Mouse (Mus musculus) MEL (cell line): ENCODE measurements around the gene Wdr70. TPM values are rescaled to one million over a fixed set of nuclear protein-coding genes. Genes with fewer than 3 reads are reported as not detected.

ENCODE experiments used
- DNase-seq: peaks from one replicate; pipeline ENCODE4 v3.0.0; 2011; ENCODE audit warnings: low read depth, low spot score
- H3K27ac ChIP-seq: 2 replicates; pipeline ENCODE4 v1.5.1; 2012; ENCODE audit warnings: low read depth, mild to moderate bottlenecking, control low read depth, low read length, moderate library complexity; ENCODE audit not compliant: control insufficient read depth
- H3K27me3 ChIP-seq, 2 experiments: fragments of 150-350 bp in 1 of 2; sonication (generic) in 1 of 2; 2 replicates each; pipeline ENCODE4 v1.6.1; 2012; ENCODE audit warnings: low read length in 2 of 2, mild to moderate bottlenecking in 2 of 2, improper control_type of control experiment in 1 of 2, moderate library complexity in 1 of 2; ENCODE audit not compliant: insufficient read depth in 2 of 2, control insufficient read depth in 1 of 2
- H3K36me3 ChIP-seq, 2 experiments: 2 replicates each; pipeline ENCODE4 v1.6.1; 2012 to 2014; ENCODE audit warnings: low read length in 2 of 2, improper control_type of control experiment in 1 of 2, inconsistent platforms in 1 of 2, mild to moderate bottlenecking in 1 of 2; ENCODE audit not compliant: insufficient read depth in 2 of 2, control insufficient read depth in 1 of 2
- H3K4me1 ChIP-seq, 2 experiments: fragments of 150-350 bp in 1 of 2; sonication (generic) in 1 of 2; 2 replicates each; pipeline ENCODE4 v1.6.1; 2012; ENCODE audit warnings: low read length in 2 of 2, improper control_type of control experiment in 1 of 2, mild to moderate bottlenecking in 1 of 2; ENCODE audit not compliant: insufficient read depth in 2 of 2, control insufficient read depth in 1 of 2
- H3K4me3 ChIP-seq, 2 experiments: fragments of 150-350 bp in 1 of 2; sonication (generic) in 1 of 2; 2 replicates each; pipeline ENCODE4 v1.5.1; 2012; ENCODE audit warnings: low read depth in 2 of 2, low read length in 2 of 2, mild to moderate bottlenecking in 2 of 2, moderate library complexity in 2 of 2, control low read depth in 1 of 2, improper control_type of control experiment in 1 of 2; ENCODE audit not compliant: control insufficient read depth in 1 of 2, insufficient read depth in 1 of 2
- H3K79me2 ChIP-seq: 2 replicates; pipeline ENCODE4 v1.6.1; 2012; ENCODE audit warnings: mild to moderate bottlenecking, low read length, moderate library complexity; ENCODE audit not compliant: control insufficient read depth, poor library complexity, insufficient read depth
- H3K9ac ChIP-seq: 2 replicates; pipeline ENCODE4 v1.6.1; 2012; ENCODE audit warnings: low read depth, mild to moderate bottlenecking, control low read depth, low read length, moderate library complexity; ENCODE audit not compliant: control insufficient read depth, poor library complexity, severe bottlenecking
- H3K9me3 ChIP-seq: fragments of 150-350 bp; sonication (generic); replicated peaks from 2 replicates; pipeline ENCODE4 v1.6.1; 2012; ENCODE audit warnings: mild to moderate bottlenecking, low read length, improper control_type of control experiment, moderate library complexity; ENCODE audit not compliant: insufficient read depth
- BHLHE40 ChIP-seq: IDR thresholded peaks from 2 replicates; pipeline ENCODE4 v1.6.1; 2012; ENCODE audit warnings: low read depth, mild to moderate bottlenecking, inconsistent platforms, low read length, improper control_type of control experiment, borderline replicate concordance
- CHD1 ChIP-seq: IDR thresholded peaks from 2 replicates; pipeline ENCODE4 v1.6.1; 2012; ENCODE audit warnings: low read depth, mild to moderate bottlenecking, inconsistent platforms, low read length, improper control_type of control experiment
- CTCF ChIP-seq, 3 experiments: IDR thresholded peaks in 2 of 3; conservative IDR thresholded peaks in 1 of 3; 2 replicates each; pipeline ENCODE4 v1.5.1; 2011 to 2012; ENCODE audit warnings: low read length in 3 of 3, low read depth in 2 of 3, mild to moderate bottlenecking in 2 of 3, improper control_type of control experiment in 1 of 3, inconsistent platforms in 1 of 3, mixed read lengths in 1 of 3, moderate library complexity in 1 of 3; ENCODE audit not compliant: control insufficient read depth in 1 of 3, insufficient read depth in 1 of 3, poor library complexity in 1 of 3, severe bottlenecking in 1 of 3
- E2F4 ChIP-seq: IDR thresholded peaks from 2 replicates; pipeline ENCODE4 v1.6.1; 2011; ENCODE audit warnings: low read depth, low read length, improper control_type of control experiment, borderline replicate concordance
- GABPA ChIP-seq: IDR thresholded peaks from 2 replicates; pipeline ENCODE4 v1.6.1; 2012; ENCODE audit warnings: low read depth, mild to moderate bottlenecking, inconsistent platforms, low read length, improper control_type of control experiment, moderate library complexity
- GATA1 ChIP-seq: IDR thresholded peaks from 2 replicates; pipeline ENCODE4 v1.6.1; 2011; ENCODE audit warnings: low read depth, low read length, improper control_type of control experiment
- JUND ChIP-seq: IDR thresholded peaks from 2 replicates; pipeline ENCODE4 v1.6.1; 2011; ENCODE audit warnings: low read depth, mild to moderate bottlenecking, improper control_type of control experiment, low read length
- MAX ChIP-seq: IDR thresholded peaks from 2 replicates; pipeline ENCODE4 v1.6.1; 2011; ENCODE audit warnings: low read length, improper control_type of control experiment
- MEF2A ChIP-seq: IDR thresholded peaks from 2 replicates; pipeline ENCODE4 v1.6.1; 2014; ENCODE audit warnings: low read depth, mild to moderate bottlenecking, inconsistent platforms, low read length, improper control_type of control experiment; ENCODE audit not compliant: poor library complexity, insufficient replicate concordance, severe bottlenecking; ENCODE audit errors: extremely low read depth
- MXI1 ChIP-seq: IDR thresholded peaks from 2 replicates; pipeline ENCODE4 v1.6.1; 2011; ENCODE audit warnings: mild to moderate bottlenecking, low read depth, low read length, improper control_type of control experiment
- MYB ChIP-seq: IDR thresholded peaks from 2 replicates; pipeline ENCODE4 v1.6.1; 2011; ENCODE audit warnings: mild to moderate bottlenecking, low read depth, low read length, improper control_type of control experiment
- MYC ChIP-seq: IDR thresholded peaks from 2 replicates; pipeline ENCODE4 v1.6.1; 2011; ENCODE audit warnings: low read depth, mild to moderate bottlenecking, low read length, improper control_type of control experiment, moderate library complexity
- NELFE ChIP-seq: IDR thresholded peaks from 2 replicates; pipeline ENCODE4 v1.6.1; 2011; ENCODE audit warnings: low read depth, low read length, improper control_type of control experiment
- NRF1 ChIP-seq: IDR thresholded peaks from 2 replicates; pipeline ENCODE4 v1.6.1; 2014; ENCODE audit warnings: low read depth, mild to moderate bottlenecking, inconsistent platforms, low read length, improper control_type of control experiment, moderate library complexity; ENCODE audit not compliant: poor library complexity, insufficient read depth, severe bottlenecking
- POLR2AphosphoS5 ChIP-seq: IDR thresholded peaks from 2 replicates; pipeline ENCODE4 v1.6.1; 2012; ENCODE audit warnings: low read depth, borderline replicate concordance, mild to moderate bottlenecking, inconsistent platforms, low read length, moderate library complexity, mixed read lengths
- RAD21 ChIP-seq: IDR thresholded peaks from 2 replicates; pipeline ENCODE4 v1.6.1; 2011; ENCODE audit warnings: mild to moderate bottlenecking, low read depth, low read length, improper control_type of control experiment
- SMC3 ChIP-seq: IDR thresholded peaks from 2 replicates; pipeline ENCODE4 v1.6.1; 2011; ENCODE audit warnings: low read depth, low read length, improper control_type of control experiment
- TCF12 ChIP-seq: IDR thresholded peaks from 2 replicates; pipeline ENCODE4 v1.6.1; 2014; ENCODE audit warnings: low read depth, mild to moderate bottlenecking, inconsistent platforms, low read length, improper control_type of control experiment, moderate library complexity
- UBTF ChIP-seq: IDR thresholded peaks from 2 replicates; pipeline ENCODE4 v1.6.1; 2012; ENCODE audit warnings: low read depth, mild to moderate bottlenecking, inconsistent platforms, low read length, improper control_type of control experiment, moderate library complexity, borderline replicate concordance; ENCODE audit not compliant: insufficient read depth
- ZC3H11A ChIP-seq: IDR thresholded peaks from 2 replicates; pipeline ENCODE4 v1.6.1; 2012; ENCODE audit warnings: low read depth, mild to moderate bottlenecking, inconsistent platforms, low read length, improper control_type of control experiment
- ZNF384 ChIP-seq: IDR thresholded peaks from 2 replicates; pipeline ENCODE4 v1.6.1; 2012; ENCODE audit warnings: low read depth, mild to moderate bottlenecking, inconsistent platforms, low read length, improper control_type of control experiment
- polyA plus RNA-seq, 2 experiments: library from polyadenylated mRNA; stranded (reverse) in 1 of 2; unstranded in 1 of 2; fragments of >175 nt in 1 of 2; fragments of >200 nt in 1 of 2; gene quantifications; 2 replicates each; pipeline versions ENCODE4 v1.2.1 to v1.2.4; 2012; ENCODE audit warnings: low replicate concordance in 2 of 2, low read depth in 1 of 2; ENCODE audit not compliant: insufficient read length in 2 of 2, insufficient read depth in 1 of 2, missing spikeins in 1 of 2
- total RNA-seq: library from RNA; depleted of rRNA; stranded (reverse); fragments of 300-350 nt; gene quantifications from 2 replicates; pipeline ENCODE4 v1.2.3, GENCODE M21; 2012

Gene Wdr70
- total and polyA plus RNA-seq, 3 experiments, result 40.7 to 48.8 TPM; not detected in 1

DNA sequence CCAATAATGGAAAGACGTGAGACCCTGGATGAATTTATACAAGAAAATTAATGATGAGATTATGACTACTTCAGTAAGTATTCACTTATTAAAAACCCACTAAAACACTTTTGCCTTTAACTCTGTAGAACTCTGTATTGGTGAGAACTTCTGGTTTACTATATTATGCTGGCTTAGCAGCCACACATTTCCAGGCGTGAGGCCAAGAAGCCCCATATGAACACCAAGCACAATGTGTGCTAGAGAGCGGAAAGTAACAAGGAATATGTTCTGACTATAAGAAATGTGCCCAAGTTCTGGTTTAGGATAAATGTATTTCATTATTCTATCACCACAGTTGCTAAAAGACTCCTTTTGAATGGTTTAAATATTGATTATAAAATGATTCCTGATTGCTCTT is 68.4 kb downstream of the Wdr70 start:
- Histone ChIP-seq H3K9me3 (no peaks in the 10 kb centered on the region), H3K9ac (no peak overlapping the region), H3K79me2 (no peaks in the 10 kb centered on the region), H3K27ac (no peak overlapping the region), H3K27me3 (no peaks in the 10 kb centered on the region), H3K4me1 (no peaks in the 10 kb centered on the region), H3K4me3 (no peak overlapping the region), H3K36me3 (peaks cover 0 to 5% of the 10 kb centered on the region in 2 experiments; a peak in 1 of 4 replicates)
- no peak for TF ChIP-seq UBTF
- no peak for TF ChIP-seq MYC
- TF ChIP-seq ZC3H11A, result no peak
- TF ChIP-seq JUND, result no peak
- no peak for TF ChIP-seq E2F4
- no peak for TF ChIP-seq NRF1
- TF ChIP-seq NELFE, result no peak
- TF ChIP-seq MYB, result no peak
- TF ChIP-seq RAD21, result no peak
- TF ChIP-seq CTCF (IDR thresholded peaks at IDR 0.05 in 2 of 3, conservative IDR thresholded peaks at IDR 0.05 in 1 of 3; ENCODE audit: control insufficient read depth in 1 of 3, insufficient read depth in 1 of 3, low read depth in 2 of 3, low read length in 3 of 3, poor library complexity in 1 of 3, severe bottlenecking in 1 of 3), result no peak
- TF ChIP-seq GATA1, result no peak
- no peak for TF ChIP-seq MXI1
- TF ChIP-seq MEF2A, result no peak
- no peak for TF ChIP-seq POLR2AphosphoS5
- no peak for TF ChIP-seq ZNF384
- TF ChIP-seq MAX, result no peak
- no peak for TF ChIP-seq GABPA
- DNase-seq, result no peak

DNA sequence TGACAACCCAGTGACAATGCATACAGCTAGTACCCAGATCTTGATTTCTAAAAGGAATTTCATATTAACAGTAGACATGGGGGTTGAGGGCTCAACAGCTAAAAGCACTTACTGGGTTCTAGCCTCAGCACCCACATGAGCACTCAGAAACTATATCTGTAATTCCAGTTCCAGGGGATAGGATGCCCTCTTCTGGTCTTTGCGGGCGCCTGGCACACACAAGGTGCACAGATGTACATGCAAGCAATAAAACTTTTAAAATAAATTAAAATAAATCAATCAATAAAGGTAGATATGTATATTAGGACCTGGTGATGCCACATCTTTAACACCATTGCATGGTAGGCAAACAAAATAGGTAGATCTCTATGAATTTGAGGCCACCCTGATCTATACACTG is 71.5 kb downstream of the Wdr70 start:
- H3K27me3 ChIP-seq, result no peaks in the 10 kb centered on the region
- H3K36me3 ChIP-seq, result no peaks in the 10 kb centered on the region
- DNase-seq, result peak; percentile 23
- H3K4me1 ChIP-seq, result no peaks in the 10 kb centered on the region
- H3K27ac ChIP-seq, result no peak overlapping the region
- H3K79me2 ChIP-seq, result no peaks in the 10 kb centered on the region
- no peak overlapping the region for H3K9ac ChIP-seq
- no peaks in the 10 kb centered on the region for H3K9me3 ChIP-seq
- TF ChIP-seq ZC3H11A, result peak; percentile 44; the same call in 1 of the 2 replicates
- no peak for TF ChIP-seq MAX
- TF ChIP-seq TCF12, result no peak
- TF ChIP-seq MEF2A, result no peak
- no peak for TF ChIP-seq BHLHE40
- peak; percentile 40 for TF ChIP-seq RAD21
- peak; percentile 43 for TF ChIP-seq SMC3
- TF ChIP-seq CHD1, result no peak
- no peak for TF ChIP-seq MYB
- peak in 2 of 3 experiments; percentile 39 to 57; a peak in 4 of 6 replicates for TF ChIP-seq CTCF (IDR thresholded peaks at IDR 0.05 in 2 of 3, conservative IDR thresholded peaks at IDR 0.05 in 1 of 3; ENCODE audit: control insufficient read depth in 1 of 3, insufficient read depth in 1 of 3, low read depth in 2 of 3, low read length in 3 of 3, poor library complexity in 1 of 3, severe bottlenecking in 1 of 3)
- H3K4me3 ChIP-seq, result no peak overlapping the region
